Mouse (Mus musculus): ENCODE results near the gene Pds5a. TPM values are rescaled to one million over a fixed set of nuclear protein-coding genes. Genes with fewer than 3 reads are reported as not detected.

The Pds5a gene
- polyA plus RNA-seq, 1 experiment from 2014 or later: 58.7 TPM

- no peak overlapping the region for H3K4me3 ChIP-seq (ENCODE audit: low read depth, low read length)
- ATAC-seq: no peak
- H3K27ac ChIP-seq (ENCODE audit: low read depth, low read length): no peak overlapping the region
- H3K9ac ChIP-seq (ENCODE audit: low read length): no peak overlapping the region
- H3K9me3 ChIP-seq (replicated peaks; ENCODE audit: control insufficient read depth, low read length): no peaks in the 10 kb centered on the region
- H3K4me1 ChIP-seq (ENCODE audit: control insufficient read depth, insufficient read depth, low read length): no peaks in the 10 kb centered on the region
- DNase-seq (ENCODE audit: low spot score): no peak
- no peak overlapping the region for H3K4me2 ChIP-seq (ENCODE audit: low read length)
- H3K36me3 ChIP-seq (ENCODE audit: control insufficient read depth, insufficient read depth, low read length): peaks cover 36% of the 10 kb centered on the region
- no peaks in the 10 kb centered on the region for H3K27me3 ChIP-seq (replicated peaks; ENCODE audit: control insufficient read depth, insufficient read depth, low read length)
- WGBS: 91% methylated on average over 5 of the region's 5 CpGs
Observed at GRCm38 (mm10) chr5:65609769-65610168, 88.3 kb downstream of the Pds5a start.

GRCm38 (mm10) chr5:65606820-65607219 is 91.3 kb downstream of the Pds5a start:
- no peaks in the 10 kb centered on the region for H3K9me3 ChIP-seq (replicated peaks; ENCODE audit: control insufficient read depth, low read length)
- no peak overlapping the region for H3K27ac ChIP-seq (ENCODE audit: low read depth, low read length)
- no peaks in the 10 kb centered on the region for H3K4me1 ChIP-seq (ENCODE audit: control insufficient read depth, insufficient read depth, low read length)
- ATAC-seq (no peak), DNase-seq (ENCODE audit: low spot score) (no peak)
- WGBS: 93% methylated on average over 1 of the region's 1 CpGs
- H3K36me3 ChIP-seq (ENCODE audit: control insufficient read depth, insufficient read depth, low read length): peaks cover 27% of the 10 kb centered on the region
- no peak overlapping the region for H3K4me3 ChIP-seq (ENCODE audit: low read depth, low read length)
- H3K4me2 ChIP-seq (ENCODE audit: low read length): no peak overlapping the region
- H3K27me3 ChIP-seq (replicated peaks; ENCODE audit: control insufficient read depth, insufficient read depth, low read length): no peaks in the 10 kb centered on the region
- H3K9ac ChIP-seq (ENCODE audit: low read length): no peak overlapping the region

DNA sequence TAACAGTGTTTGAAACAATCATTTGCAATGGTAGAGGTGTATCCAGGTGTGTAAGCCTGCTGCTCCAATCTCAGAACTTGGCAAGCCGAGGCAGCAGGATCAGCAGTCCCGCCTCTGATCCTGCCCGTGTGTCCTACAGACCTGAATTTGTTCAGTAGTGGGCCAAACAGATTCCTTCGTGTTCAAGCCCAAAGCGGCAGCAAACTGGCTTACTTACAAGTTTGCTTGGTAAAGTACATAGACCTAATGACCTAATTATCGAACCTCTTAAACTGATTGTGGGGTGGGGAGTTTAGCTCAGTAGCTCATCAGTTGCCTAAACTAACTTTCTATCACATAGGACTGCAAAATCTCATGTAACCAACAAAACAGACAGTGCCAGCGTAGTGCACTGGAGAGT is 98.4 kb downstream of the Pds5a start:
- Histone ChIP-seq H3K4me3 (ENCODE audit: low read depth, low read length) (no peak overlapping the region), H3K27me3 (replicated peaks; ENCODE audit: control insufficient read depth, insufficient read depth, low read length) (no peaks in the 10 kb centered on the region), H3K9me3 (replicated peaks; ENCODE audit: control insufficient read depth, low read length) (no peaks in the 10 kb centered on the region), H3K4me1 (ENCODE audit: control insufficient read depth, insufficient read depth, low read length) (no peaks in the 10 kb centered on the region), H3K27ac (ENCODE audit: low read depth, low read length) (no peak overlapping the region), H3K36me3 (ENCODE audit: control insufficient read depth, insufficient read depth, low read length) (peaks cover 24% of the 10 kb centered on the region), H3K9ac (ENCODE audit: low read length) (no peak overlapping the region), H3K4me2 (ENCODE audit: low read length) (no peak overlapping the region)
- 89% methylated on average over 7 of the region's 7 CpGs for WGBS
- DNase-seq (ENCODE audit: low spot score) (no peak), ATAC-seq (no peak)

DNA sequence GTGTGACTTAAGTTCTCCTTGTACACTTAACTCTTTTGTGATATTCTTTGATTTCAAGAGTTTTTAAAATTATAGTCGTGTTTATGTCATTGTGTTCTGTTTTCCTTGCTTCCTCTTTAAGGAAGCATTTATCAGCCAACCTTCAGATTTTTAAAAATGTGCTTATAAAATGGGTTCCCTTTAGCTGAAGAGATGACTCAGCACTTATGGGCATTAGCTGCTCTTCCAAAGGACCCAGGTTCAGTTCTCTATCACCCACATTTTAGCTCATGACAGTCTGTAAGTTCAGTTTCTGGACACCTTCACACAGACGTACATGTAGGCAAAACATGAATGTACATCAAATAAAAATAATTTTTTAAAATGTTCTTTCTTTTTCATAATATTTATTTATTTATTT is 105.7 kb downstream of the Pds5a start:
- Histone ChIP-seq H3K27me3 (replicated peaks; ENCODE audit: control insufficient read depth, insufficient read depth, low read length) (no peaks in the 10 kb centered on the region), H3K36me3 (ENCODE audit: control insufficient read depth, insufficient read depth, low read length) (peaks cover 21% of the 10 kb centered on the region), H3K9ac (ENCODE audit: low read length) (no peak overlapping the region), H3K4me1 (ENCODE audit: control insufficient read depth, insufficient read depth, low read length) (no peaks in the 10 kb centered on the region), H3K4me3 (ENCODE audit: low read depth, low read length) (no peak overlapping the region), H3K27ac (ENCODE audit: low read depth, low read length) (no peak overlapping the region), H3K9me3 (replicated peaks; ENCODE audit: control insufficient read depth, low read length) (no peaks in the 10 kb centered on the region), H3K4me2 (ENCODE audit: low read length) (no peak overlapping the region)
- WGBS: 90% methylated on average over 2 of the region's 2 CpGs
- ATAC-seq (no peak), DNase-seq (ENCODE audit: low spot score) (no peak)

GRCm38 (mm10) chr5:65590199-65590598 is 107.9 kb downstream of the Pds5a start:
- no peak overlapping the region for H3K4me2 ChIP-seq (ENCODE audit: low read length)
- no peaks in the 10 kb centered on the region for H3K9me3 ChIP-seq (replicated peaks; ENCODE audit: control insufficient read depth, low read length)
- no peak for DNase-seq (ENCODE audit: low spot score)
- H3K4me3 ChIP-seq (ENCODE audit: low read depth, low read length): no peak overlapping the region
- 100% methylated on average over 1 of the region's 1 CpGs for WGBS
- peaks cover 24% of the 10 kb centered on the region for H3K36me3 ChIP-seq (ENCODE audit: control insufficient read depth, insufficient read depth, low read length)
- H3K4me1 ChIP-seq (ENCODE audit: control insufficient read depth, insufficient read depth, low read length): no peaks in the 10 kb centered on the region
- H3K27ac ChIP-seq (ENCODE audit: low read depth, low read length): no peak overlapping the region
- H3K9ac ChIP-seq (ENCODE audit: low read length): no peak overlapping the region
- ATAC-seq: no peak
- no peaks in the 10 kb centered on the region for H3K27me3 ChIP-seq (replicated peaks; ENCODE audit: control insufficient read depth, insufficient read depth, low read length)

DNA sequence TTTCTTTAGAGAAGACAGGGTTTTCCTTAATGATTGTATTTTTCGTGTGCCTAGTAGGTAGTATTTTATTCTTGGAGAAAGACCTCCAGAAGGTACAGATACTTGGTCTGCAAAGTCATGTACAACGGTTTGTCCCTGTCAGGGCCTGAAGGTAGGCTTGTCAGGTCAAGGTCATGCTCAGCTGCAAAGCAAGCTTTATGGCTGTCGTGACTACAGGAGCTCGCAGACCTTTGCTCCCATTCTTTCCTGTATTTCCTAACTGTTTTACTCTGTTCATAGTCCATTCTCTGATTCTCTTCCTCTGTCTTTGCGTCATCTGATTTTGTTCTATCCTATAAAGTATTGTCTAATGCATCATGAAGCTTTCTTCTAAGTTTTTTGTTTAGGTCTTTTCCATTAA is 111.8 kb downstream of the Pds5a start:
- ATAC-seq: no peak
- Histone ChIP-seq H3K9ac (ENCODE audit: low read length) (no peak overlapping the region), H3K36me3 (ENCODE audit: control insufficient read depth, insufficient read depth, low read length) (peaks cover 20% of the 10 kb centered on the region), H3K27me3 (replicated peaks; ENCODE audit: control insufficient read depth, insufficient read depth, low read length) (no peaks in the 10 kb centered on the region), H3K27ac (ENCODE audit: low read depth, low read length) (no peak overlapping the region), H3K4me3 (ENCODE audit: low read depth, low read length) (no peak overlapping the region), H3K9me3 (replicated peaks; ENCODE audit: control insufficient read depth, low read length) (no peaks in the 10 kb centered on the region), H3K4me1 (ENCODE audit: control insufficient read depth, insufficient read depth, low read length) (no peaks in the 10 kb centered on the region), H3K4me2 (ENCODE audit: low read length) (no peak overlapping the region)
- 95% methylated on average over 5 of the region's 5 CpGs for WGBS
- no peak for DNase-seq (ENCODE audit: low spot score)

DNA sequence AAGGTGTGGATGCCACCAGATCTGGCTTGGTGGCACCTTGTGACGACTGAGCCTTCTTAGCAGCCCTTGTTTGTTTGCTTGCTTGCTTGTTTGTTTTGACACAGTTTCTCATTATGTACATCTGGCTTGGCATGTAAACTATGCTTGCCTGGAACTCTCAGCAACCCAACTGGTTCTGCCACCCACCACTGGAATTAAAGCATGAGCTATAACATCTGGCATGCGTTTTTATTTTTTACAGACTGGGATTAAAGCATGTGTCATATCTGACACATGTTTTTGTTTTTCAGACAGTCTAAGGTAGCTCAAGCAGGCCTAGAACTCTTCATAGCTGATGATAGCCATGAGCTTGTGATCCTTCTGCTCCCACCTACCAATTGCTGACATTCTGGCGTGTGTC is 119.5 kb downstream of the Pds5a start:
- H3K4me2 ChIP-seq (ENCODE audit: low read length): no peak overlapping the region
- H3K27me3 ChIP-seq (replicated peaks; ENCODE audit: control insufficient read depth, insufficient read depth, low read length): no peaks in the 10 kb centered on the region
- no peaks in the 10 kb centered on the region for H3K9me3 ChIP-seq (replicated peaks; ENCODE audit: control insufficient read depth, low read length)
- peaks cover 13% of the 10 kb centered on the region for H3K36me3 ChIP-seq (ENCODE audit: control insufficient read depth, insufficient read depth, low read length)
- ATAC-seq (no peak), DNase-seq (ENCODE audit: low spot score) (no peak)
- H3K4me3 ChIP-seq (ENCODE audit: low read depth, low read length): no peak overlapping the region
- H3K4me1 ChIP-seq (ENCODE audit: control insufficient read depth, insufficient read depth, low read length): no peaks in the 10 kb centered on the region
- H3K9ac ChIP-seq (ENCODE audit: low read length): no peak overlapping the region
- 85% methylated on average over 3 of the region's 3 CpGs for WGBS
- no peak overlapping the region for H3K27ac ChIP-seq (ENCODE audit: low read depth, low read length)

DNA sequence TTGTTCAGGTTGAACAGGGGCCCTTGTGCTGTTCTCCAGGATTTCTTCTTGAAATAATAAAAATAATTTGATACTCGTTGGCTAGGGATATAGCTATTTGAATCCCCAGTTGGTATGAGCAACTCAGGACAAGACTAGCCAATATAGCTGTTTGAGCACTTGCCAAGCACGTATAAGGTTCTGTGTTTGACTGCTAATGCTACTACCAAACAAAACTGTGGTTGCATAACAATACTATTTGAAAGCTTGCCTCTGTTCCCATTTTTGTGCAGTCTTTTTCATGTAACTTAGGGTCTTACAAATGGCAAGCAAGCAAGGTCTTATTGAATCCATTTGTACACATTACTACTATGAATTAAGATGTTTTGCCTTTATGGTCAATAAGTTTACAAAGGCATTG is 122.2 kb downstream of the Pds5a start:
- no peaks in the 10 kb centered on the region for H3K9me3 ChIP-seq (replicated peaks; ENCODE audit: control insufficient read depth, low read length)
- no peak overlapping the region for H3K27ac ChIP-seq (ENCODE audit: low read depth, low read length)
- ATAC-seq: no peak
- 77% methylated on average over 2 of the region's 2 CpGs for WGBS
- H3K4me3 ChIP-seq (ENCODE audit: low read depth, low read length): no peak overlapping the region
- peaks cover 6% of the 10 kb centered on the region; the same call in 1 of the 2 replicates for H3K36me3 ChIP-seq (ENCODE audit: control insufficient read depth, insufficient read depth, low read length)
- H3K4me2 ChIP-seq (ENCODE audit: low read length): no peak overlapping the region
- H3K9ac ChIP-seq (ENCODE audit: low read length): no peak overlapping the region
- no peaks in the 10 kb centered on the region for H3K4me1 ChIP-seq (ENCODE audit: control insufficient read depth, insufficient read depth, low read length)
- no peak for DNase-seq (ENCODE audit: low spot score)
- H3K27me3 ChIP-seq (replicated peaks; ENCODE audit: control insufficient read depth, insufficient read depth, low read length): no peaks in the 10 kb centered on the region

GRCm38 (mm10) chr5:65574876-65575275 is 123.2 kb downstream of the Pds5a start:
- Histone ChIP-seq H3K9me3 (replicated peaks; ENCODE audit: control insufficient read depth, low read length) (no peaks in the 10 kb centered on the region), H3K4me1 (ENCODE audit: control insufficient read depth, insufficient read depth, low read length) (no peaks in the 10 kb centered on the region), H3K9ac (ENCODE audit: low read length) (no peak overlapping the region), H3K27me3 (replicated peaks; ENCODE audit: control insufficient read depth, insufficient read depth, low read length) (no peaks in the 10 kb centered on the region), H3K4me3 (ENCODE audit: low read depth, low read length) (no peak overlapping the region), H3K4me2 (ENCODE audit: low read length) (no peak overlapping the region), H3K27ac (ENCODE audit: low read depth, low read length) (no peak overlapping the region), H3K36me3 (ENCODE audit: control insufficient read depth, insufficient read depth, low read length) (peaks cover 11% of the 10 kb centered on the region; the same call in 1 of the 2 replicates)
- ATAC-seq (no peak), DNase-seq (ENCODE audit: low spot score) (no peak)
- WGBS: 89% methylated on average over 2 of the region's 2 CpGs

Data from forebrain, embryonic 14.5 days (tissue).